Mouse (Mus musculus) CD4-positive helper T cell, adult 2 months (primary cell): ENCODE results near the gene Tmem144.

Experiments
- DNase-seq: peaks from one replicate; pipeline ENCODE4 v3.0.0-alpha.2; 2012; ENCODE audit warnings: low read depth, missing footprints, low spot score

Gene Tmem144

DNA sequence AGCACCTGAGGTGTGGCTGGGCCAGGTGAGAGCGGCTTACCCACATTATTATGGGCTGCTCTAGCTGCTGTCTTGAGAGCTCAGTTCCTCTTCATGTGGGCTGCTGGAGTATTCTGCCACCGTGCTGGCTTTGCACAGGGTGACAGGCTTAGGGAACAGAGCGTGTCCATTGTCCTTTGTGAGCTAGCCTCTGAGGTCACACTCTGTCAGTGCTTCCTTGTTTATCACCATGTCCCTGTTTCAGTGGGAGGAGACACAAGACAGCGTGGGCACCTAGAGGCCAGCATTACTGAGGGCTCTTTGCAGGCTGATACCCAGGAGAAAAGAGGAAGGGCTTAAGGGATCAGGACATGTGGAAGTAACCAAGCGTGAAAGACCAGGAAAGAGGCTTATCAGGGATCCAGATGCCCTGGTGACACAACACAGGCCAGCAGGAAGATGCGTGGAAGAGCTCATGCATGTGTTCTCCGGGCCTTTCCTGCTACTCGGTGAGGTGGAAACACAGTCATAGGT is at the start of gene Tmem144:
Tmem144 (minus strand) TSS at position 120 of the 513 bp plus-strand sequence.
- DNase-seq: no peak

DNA sequence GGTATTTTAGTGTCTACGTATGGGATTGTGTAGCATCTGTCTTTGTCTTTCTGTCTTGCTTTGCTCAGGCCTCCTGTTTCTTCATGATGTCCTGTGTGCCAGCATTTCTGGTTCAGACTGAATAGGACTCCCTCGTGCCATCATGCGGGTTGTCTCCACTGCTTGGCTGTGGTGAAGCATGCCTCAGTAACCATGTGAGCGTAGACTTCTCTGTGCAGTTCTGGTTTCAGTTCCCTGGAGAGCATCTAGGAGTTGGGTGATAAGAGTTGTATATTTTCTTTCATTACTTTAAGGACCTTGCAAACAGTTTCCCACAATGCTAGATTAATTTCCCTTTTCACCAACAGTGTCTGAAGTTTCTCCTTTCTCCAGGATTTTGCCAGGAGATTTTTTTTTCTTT is 49.2 kb upstream of the Tmem144 start:
- DNase-seq: no peak

DNA sequence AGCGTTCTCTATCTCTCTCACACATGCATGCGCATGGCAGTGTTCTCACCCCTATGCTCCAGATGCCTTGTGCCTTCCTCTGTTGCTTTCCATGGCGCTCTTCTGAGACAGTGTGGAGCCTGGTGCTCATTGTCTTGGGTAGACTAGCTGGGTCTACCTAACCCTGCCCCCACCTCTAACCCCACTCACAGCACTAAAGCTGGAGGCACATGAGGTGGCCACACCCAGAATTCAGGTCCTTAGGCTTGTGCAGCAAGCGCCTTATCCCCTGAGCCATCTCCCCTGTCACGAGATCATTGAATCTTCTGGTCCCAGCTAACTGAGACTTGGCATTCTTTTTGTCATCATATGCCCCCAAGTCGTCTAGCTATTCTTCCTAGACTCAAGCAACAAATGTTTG is 48.7 kb upstream of the Tmem144 start:
- no peak for DNase-seq

DNA sequence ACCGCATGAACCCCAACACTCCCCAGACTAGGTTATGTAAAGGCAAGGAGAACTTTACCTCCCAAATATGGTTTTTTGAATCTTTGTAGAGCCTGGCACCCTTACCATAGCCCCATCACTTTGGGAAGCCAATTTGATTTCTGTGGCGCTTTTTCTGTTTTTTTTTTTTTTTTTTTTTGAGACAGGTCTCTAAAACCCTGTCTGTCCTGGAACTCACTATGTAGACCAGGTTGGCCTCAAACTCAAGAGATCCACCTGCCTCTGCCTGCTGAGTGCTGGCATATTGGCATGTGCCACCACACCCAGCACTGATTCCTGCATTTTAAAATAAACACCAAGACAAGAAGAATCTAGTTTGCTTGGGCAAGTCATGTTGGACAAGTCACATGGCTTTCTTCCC is 47.9 kb upstream of the Tmem144 start:
- no peak for DNase-seq

DNA sequence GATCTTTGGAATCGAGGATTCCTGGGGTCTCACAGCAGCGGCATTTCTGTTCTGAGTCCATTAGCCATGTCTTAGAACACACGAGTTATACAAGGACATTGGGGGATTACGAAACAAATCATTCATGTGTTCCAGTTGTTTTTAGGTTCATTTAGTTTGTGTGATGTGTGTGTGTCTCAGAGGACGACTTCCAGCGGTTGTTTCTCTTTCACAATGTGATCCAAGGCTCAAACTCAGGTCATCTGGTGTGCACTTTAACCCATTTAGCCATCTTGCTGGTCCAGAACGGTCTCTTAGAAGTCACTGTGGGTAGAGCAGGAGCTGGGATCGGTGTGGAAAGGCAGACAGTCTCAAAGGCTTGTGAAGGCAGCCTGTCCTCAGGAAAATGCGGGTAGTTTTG is 47.3 kb upstream of the Tmem144 start:
- no peak for DNase-seq

DNA sequence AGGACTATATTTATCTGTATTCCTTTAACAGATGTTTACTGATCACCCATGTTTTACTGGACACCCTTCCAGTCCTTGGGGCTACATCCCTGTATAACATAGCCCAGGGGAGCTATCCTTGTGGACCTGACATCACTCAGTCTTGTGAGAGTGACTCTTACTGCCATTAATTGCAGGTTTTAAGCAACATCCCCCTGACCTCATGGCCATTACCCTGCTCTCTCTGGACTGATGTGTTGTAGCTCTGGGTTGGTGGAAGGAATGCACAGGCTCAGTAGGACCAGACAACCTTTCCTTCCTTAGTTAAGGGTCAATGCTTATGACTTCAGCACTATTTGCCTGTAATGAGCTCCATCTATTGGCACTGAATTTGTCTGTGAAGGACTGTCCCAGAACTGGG is 45.9 kb upstream of the Tmem144 start:
- no peak for DNase-seq

DNA sequence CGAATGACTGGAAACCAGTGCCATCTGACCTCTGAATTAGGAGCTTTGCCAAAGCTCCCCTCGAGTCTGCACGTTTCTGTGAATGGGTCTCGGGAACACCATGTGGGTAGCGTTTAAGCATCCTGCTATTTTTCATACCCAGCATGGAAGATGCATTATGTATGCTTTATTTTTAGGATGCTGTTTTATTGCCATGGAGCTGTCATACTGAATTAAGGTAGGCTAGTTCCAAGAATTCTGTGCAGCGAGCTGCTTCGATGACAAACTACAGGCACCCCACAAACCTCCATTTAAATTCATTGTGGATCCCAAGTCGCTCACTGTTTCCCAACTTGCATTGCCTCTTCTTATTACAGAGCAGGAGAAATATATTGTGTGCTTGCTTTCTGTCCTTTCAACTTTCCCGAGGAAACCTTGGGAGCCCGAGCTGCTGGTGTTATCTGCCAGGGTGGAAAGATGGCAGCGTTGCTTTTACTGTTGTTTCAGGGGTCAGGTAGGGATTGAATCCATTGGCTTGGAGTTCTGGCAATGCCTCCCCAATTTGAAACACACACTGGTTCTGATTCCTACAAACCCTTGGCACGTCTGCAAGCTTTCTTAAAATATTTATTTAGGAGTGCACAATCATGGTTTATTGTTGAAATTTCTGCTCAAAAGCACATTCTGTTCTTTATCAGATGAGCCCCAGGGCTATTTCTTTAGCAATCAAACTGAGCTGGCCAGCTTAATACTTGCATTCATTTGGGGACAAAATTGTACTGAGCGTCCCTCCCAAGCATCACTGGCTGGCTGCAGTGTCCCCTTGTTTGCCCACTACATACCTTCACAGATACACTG is 45.2 kb upstream of the Tmem144 start:
- no peak for DNase-seq

DNA sequence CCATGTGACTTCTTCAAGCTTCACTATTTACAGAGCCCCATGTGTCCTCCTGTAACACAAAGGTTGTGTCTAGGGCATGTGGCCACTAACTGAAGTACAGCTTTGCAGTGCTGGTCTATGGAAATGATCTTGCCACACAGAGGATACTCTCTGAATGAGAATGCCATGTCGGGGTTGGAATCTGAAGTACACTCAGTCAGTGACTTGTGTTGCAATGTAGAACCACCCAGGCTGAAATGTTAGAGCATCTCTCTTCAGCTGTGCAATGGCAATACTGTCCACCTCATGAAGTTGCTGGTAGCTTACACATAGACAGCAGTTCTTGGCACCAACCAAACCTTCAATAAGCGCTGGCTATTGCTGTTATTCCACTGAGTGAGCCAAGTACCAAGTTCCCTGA is 35.4 kb upstream of the Tmem144 start:
- no peak for DNase-seq

DNA sequence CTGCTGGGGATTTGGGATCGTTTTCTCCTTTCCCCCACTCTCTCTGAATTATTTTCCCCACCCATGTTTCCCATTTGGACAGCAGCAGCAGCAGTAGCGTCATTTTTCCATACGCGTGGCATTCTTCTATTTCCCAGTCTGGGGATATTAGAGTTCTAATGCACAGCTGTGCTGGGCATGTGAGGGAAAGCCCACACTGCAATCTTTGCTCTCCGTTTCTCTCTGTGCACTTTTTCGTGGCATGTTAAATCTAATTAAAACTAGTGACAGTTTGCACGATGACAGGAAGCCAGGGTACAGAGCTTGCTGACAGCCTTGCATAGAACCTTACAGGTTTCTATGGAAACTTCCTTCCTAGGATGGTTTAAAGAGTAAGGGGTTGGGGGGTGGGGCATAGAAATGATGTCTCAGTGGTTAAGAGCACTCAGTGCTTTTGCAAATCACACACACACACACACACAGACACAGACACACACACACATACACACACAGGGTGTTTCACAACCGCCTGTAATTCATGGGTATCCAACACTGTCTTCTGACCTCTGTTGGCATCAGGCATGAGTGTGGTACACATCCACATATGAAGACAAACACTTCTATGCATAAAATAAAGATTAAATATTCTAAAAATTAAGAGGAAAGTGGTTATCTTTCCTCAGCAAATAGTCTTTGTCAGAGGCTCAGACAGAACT is 34.7 kb upstream of the Tmem144 start:
- no peak for DNase-seq

DNA sequence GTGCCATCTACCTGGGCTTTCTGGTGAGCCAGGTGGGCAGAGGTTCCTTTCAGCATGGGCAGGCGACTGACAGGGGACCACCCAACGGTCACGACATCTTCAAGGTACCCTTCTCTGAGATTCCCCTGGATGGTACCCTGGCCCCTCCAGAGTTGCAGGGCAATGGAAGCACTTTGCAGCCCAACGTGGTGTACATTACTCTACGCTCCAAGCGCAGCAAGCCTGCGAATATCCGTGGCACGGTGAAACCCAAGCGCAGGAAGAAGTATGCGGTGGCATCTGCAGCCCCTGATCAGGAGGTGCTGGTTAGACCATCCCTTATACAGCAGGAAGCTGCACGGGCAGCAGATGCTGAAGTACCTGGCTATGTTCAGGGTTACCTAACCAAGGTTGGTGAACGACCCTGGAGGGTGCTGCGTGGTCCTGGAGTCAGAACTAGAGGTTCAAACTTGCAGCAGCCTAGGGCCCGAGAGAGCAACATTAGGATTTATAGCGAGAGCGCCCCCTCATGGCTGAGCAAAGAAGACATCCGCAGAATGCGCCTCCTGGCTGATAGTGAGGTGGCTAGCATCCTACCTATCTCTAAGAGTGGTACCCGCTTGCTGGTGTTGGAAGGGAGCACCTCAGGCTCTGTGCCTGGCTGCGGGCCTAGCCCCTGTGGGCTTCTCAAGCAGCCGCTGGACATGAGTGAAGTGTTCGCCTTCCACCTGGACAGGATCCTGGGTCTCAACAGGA is 34.0 kb upstream of the Tmem144 start:
- no peak for DNase-seq

DNA sequence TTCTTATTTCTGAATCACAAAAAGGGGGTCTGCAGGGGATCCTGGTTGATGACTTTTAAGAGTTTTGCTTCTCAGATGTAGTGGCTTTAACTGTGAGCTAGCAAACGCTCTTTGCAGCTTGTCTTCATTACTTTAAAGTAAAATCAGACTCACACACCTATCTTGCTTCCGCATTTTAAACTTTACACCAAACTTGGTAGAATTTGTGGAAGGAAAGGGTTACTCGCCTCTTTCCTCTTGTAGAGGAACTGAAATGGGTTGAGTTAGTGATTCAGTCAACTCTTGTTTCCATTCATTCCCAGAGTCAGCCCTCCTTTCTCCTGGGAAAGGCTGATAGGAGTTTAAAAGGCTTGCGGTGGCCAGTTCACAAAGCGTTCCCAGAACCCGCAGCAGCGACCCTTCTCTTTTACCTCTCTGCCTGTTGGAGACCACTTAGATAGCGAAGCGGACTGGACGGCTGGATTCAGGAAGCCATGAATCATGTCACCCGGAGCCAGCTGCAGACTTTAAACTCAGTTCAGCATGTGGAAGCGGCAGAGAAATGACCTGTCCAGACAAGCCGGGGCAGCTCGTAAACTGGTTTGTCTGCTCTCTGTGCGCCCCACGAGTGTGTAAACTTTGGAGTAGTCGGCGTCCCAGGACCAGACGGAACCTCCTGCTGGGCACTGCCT is 33.2 kb upstream of the Tmem144 start:
- no peak for DNase-seq

DNA sequence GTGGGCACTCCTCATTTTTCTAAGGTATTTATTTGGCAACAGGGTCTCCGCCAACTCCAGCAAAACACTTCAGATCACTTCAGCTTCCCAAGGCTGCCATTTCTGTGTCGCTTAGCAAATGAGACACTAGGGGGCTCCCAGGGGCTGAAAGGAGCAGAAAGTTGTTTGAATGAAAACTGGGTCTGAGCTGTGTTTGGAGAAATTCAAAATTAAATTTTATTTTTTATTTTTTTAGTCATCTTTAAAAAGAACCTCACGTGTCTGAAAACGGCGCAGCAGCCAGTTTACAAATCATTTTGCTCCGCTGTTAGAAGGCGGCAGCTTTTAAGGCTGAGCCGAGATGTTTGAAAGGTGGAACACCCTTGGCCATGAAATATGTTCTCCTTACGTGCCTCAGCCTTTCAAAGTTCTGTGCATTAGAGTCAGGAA is 32.2 kb upstream of the Tmem144 start:
- no peak for DNase-seq

DNA sequence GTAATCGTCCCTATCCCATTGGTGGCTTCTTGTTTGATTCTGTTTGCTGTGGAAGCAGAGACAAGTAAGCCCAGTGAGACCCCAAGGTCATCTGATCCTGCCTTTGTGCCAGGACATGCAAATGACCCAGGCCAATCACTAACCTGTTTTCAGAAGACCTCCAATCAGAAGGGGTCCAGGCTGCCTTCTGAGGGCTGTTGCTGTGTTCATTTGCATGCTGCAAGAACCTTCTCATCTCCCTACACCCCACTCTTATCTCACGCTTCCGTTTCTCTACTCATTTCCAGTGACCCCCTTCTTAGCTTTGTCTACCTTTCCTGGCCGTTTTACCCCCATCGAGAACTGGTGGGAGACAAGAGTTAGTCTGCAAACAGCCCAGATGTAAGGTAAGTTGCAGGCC is 31.7 kb upstream of the Tmem144 start, which contains the start of gene Fam198b:
Fam198b (plus strand) TSS at position 229 of the 400 bp plus-strand sequence.
- no peak for DNase-seq

DNA sequence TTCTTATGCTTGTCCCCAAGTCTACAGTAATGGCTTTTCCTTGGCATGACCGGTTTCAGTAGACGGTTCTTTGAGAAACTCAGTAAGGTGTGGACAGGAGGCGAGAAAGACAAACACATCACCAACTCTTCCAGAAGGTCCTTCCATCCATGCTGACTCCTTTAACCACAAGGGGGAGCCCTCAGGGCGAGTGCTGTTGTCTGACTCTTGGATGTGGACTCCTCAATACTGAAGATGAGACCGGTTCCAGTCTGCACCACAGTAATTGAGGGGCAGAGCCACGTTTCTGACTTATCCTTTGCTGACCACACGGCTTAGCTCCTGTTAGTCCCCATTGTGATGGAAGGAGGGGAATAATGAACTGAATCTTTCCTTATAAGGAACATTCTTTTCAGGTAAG is 30.5 kb upstream of the Tmem144 start:
- DNase-seq: peak; percentile 24

DNA sequence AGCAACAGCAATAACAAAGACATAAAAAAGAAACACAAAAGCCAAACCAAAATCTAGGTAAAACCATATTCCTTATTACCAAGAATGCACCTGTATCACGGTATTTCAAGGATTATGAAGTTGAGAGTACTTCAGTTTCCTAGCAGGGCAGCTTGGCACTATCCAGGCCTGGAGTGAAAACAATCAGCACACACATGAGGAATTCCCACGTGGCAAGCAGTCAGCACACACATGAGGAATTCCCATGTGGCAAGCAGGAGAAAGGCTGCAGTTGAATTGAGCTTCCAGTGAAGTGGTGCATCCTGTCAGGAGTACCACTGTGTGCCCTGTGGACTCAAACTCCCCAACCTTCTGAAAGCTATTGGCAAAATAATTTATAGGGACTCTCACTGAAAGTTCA is 29.1 kb upstream of the Tmem144 start:
- no peak for DNase-seq

DNA sequence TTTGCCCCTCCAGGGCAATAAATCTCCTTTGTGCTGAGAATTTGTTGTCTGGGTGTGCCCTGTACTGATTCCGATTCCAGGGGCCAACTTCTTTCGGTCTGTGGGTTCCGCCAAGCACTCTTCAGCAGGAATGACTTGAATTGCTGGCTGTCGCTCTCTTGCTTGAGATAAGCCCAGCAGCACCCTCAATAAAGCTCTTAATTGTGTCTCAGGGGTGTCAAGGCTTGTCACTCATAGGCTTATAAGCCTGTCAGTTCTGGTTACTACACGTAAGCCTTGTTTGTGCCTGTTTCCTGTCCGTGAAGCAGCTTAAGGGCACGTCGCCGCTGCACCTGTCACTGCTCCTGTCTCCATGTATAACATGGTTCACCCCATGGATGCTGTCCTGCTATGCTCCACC is 26.7 kb upstream of the Tmem144 start:
- DNase-seq: no peak

DNA sequence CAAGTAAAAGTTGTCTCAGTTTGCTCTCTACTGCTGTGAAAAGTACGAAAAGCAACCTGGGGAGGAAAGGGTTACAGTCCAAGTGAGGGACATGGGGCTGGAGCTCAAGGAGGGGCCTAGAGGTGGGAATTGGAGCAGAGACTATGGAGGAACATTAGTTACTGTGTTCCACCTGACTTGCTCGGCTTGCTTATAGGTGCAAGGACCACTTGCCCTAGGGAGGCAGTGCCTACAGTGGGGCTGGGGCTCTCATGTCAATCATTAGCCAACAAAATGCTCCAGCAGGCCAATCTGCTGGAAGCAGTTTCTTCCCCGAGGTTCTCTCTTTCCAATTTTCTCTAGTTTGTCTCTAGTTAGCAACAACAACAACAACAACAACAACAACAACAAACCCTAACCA is 25.8 kb upstream of the Tmem144 start:
- no peak for DNase-seq

DNA sequence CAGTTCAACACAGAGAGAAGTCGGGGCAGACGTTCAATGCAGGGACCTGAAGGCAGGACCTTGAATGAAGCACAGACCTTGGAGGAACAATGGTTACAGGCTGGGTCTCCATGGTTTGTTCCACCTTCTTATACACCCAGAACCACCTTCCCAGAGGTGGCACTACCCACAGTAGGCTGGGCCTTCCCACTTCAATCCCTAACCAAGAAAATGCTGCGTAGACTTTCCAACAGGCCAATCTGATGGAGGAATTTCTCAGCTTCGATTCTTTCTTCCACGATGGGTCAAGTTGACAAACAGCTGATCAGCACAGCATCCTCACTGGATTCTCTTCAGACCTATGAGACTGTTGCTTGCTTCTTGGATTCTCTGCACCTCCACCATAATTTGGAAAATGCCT is 22.9 kb upstream of the Tmem144 start:
- no peak for DNase-seq

DNA sequence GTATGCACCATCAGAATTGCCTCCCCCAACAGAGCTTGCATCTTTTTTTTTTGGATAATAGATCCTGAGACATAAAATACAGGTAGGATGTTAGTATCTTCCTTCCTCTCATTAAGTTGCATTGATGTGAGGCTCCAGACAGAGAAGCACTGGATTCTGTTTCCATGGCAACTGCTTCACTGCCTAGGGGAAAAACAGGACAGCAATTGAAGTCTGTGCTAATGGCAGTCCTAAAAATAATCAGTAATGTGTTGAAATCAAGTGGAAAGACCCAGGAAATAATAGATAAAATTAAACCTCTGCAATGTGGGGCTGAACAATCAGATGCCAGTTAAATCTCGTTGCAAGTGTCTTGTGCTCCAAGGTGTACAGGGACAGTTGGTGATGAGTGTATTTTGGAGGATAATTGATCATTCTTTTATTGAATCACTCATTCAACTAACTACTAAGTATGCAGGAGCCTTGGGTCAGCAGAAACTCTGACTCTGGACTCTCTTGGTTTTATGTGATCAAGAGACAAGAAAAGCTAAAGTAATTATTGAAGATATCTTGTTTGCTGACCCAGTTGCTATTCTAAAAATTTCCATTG is 14.6 kb upstream of the Tmem144 start:
- no peak for DNase-seq

DNA sequence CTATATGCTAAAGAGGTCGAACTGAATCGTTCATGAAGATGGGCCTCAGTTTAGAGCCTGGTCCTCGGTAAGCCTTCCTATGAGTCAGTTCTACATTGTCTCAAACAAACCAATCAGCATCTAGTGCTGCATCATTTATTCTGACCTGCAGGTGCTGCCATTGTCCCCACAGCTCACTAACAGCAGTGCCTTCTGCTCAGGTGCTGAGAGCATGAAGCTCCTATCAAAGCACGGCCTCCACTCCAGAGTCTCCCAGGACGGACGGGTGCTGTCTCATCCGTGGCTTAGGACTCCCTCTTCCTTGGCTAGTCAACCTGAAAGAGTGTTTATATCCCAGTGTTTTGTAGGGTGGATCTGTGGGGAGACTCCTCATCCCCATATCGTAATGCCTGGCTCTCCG is 14.0 kb upstream of the Tmem144 start:
- DNase-seq: no peak

DNA sequence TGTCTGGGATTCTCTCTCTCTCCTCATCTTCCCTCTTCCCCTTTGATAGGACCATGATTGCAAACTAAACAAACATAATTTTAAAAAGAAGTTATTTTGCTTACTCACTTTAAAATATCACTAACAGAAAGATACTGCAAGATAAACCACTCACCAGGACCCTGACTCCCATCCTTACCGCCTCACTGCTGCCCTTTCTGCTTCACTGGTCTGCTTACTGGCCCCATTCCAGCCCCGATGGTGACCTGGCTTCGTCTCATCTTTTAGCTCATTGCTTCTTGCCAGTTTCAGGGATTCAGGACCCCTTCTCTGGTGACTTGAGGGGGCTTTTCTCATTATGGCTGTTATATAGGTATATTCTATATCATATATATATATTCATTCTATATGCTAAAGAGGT is 13.5 kb upstream of the Tmem144 start:
- DNase-seq: no peak
